16 mouse cellular contexts compared by ENCODE assay signal in genomic region chr9:40364312-40364711, GRCm38 (mm10).
A peak's percentile ranks its signal among the peaks of the same experiment; 100 is the strongest.
DNase-seq lines count a peak whose midpoint lies in the region; ATAC-seq and TF ChIP-seq lines count a peak whose summit lies in the region.
"Had no signal": no experiment of that assay in that cellular context is flagged by ENCODE, and none has a peak within 500 bp of the region (broad histone marks: within the 10 kb centered on the region; RNA-seq: fewer than 3 reads in every experiment).

No protein-coding gene starts in this region.

- H3K9me3 ChIP-seq in hindbrain, embryonic 13.5 days = no peaks in the 10 kb centered on the region
- no peaks in the 10 kb centered on the region for H3K9me3 ChIP-seq in hindbrain, embryonic 10.5 days
- H3K9me3 ChIP-seq: embryonic facial prominence, embryonic 13.5 days; forebrain, embryonic 13.5 days; heart, embryonic 12.5 days had no signal

- H3K4me2 ChIP-seq in hindbrain, embryonic 13.5 days = no peak overlapping the region
- H3K4me2 ChIP-seq: embryonic facial prominence, embryonic 13.5 days; forebrain, embryonic 13.5 days; heart, embryonic 12.5 days had no signal

- DNase-seq in hindbrain, embryonic 10.5 days (ENCODE audit: low spot score) = no peak
- DNase-seq in left cerebral cortex, postnatal 25 days (ENCODE audit: low spot score in 2 of 2) = peak; percentile 42 to 83
- no peak for DNase-seq in left cerebral cortex, postnatal 4 days
- no peak for DNase-seq in embryo, embryonic 10.5 days (ENCODE audit: low spot score)
- DNase-seq: adrenal gland, adult 2 months; adrenal gland, postnatal 25 days; cerebellum, adult 8-10 months; cerebellum, postnatal 14 days; gastrocnemius, adult 2 months; gastrocnemius, postnatal 25 days had no signal

- intact Hi-C loops in left cerebral cortex, postnatal 25 days (cut with DNase I) = no loop called here
- intact Hi-C loops in left cerebral cortex, postnatal 4 days (cut with DNase I) = no loop called here

- TF ChIP-seq POLR2A in cortical plate, adult 2 months (IDR thresholded peaks at IDR 0.05; ENCODE audit: extremely low read depth, insufficient read depth, low read length) = no peak

- no peak for ATAC-seq in hindbrain, embryonic 13.5 days (ENCODE audit: low FRiP score)
- ATAC-seq: forebrain, embryonic 13.5 days; inflammation-experienced regulatory T-cells, adult 6 months had no signal

- 82% methylated on average over 7 of the region's 7 CpGs for WGBS in hindbrain, embryonic 13.5 days
- 84% methylated on average over 7 of the region's 7 CpGs for WGBS in hindbrain, embryonic 10.5 days

- 0 out of 2 replicates have a peak overlapping the region, but pooled peaks have one; percentile 23 for H3K27ac ChIP-seq in hindbrain, embryonic 13.5 days
- no peak overlapping the region for H3K27ac ChIP-seq in hindbrain, embryonic 10.5 days
- peak overlapping the region; percentile 51; the same call in 1 of the 2 replicates for H3K27ac ChIP-seq in cortical plate, adult 2 months (ENCODE audit: insufficient read depth, low read length)
- H3K27ac ChIP-seq: embryonic facial prominence, embryonic 13.5 days; forebrain, embryonic 13.5 days; gastrocnemius, adult 2 months had no signal

- no peaks in the 10 kb centered on the region for H3K36me3 ChIP-seq in hindbrain, embryonic 13.5 days
- no peaks in the 10 kb centered on the region for H3K36me3 ChIP-seq in hindbrain, embryonic 10.5 days
- H3K36me3 ChIP-seq: embryonic facial prominence, embryonic 13.5 days; heart, embryonic 12.5 days had no signal

- H3K27me3 ChIP-seq in hindbrain, embryonic 13.5 days = no peaks in the 10 kb centered on the region
- no peaks in the 10 kb centered on the region for H3K27me3 ChIP-seq in hindbrain, embryonic 10.5 days (ENCODE audit: insufficient read depth, poor library complexity, severe bottlenecking)
- H3K27me3 ChIP-seq: embryonic facial prominence, embryonic 13.5 days; forebrain, embryonic 13.5 days; heart, embryonic 12.5 days had no signal

- H3K9ac ChIP-seq in hindbrain, embryonic 13.5 days = no peak overlapping the region
- H3K9ac ChIP-seq: embryonic facial prominence, embryonic 13.5 days; forebrain, embryonic 13.5 days; heart, embryonic 12.5 days had no signal

- no peak for TF ChIP-seq CTCF in cortical plate, adult 2 months (IDR thresholded peaks at IDR 0.05; ENCODE audit: extremely low read depth, insufficient read depth, low read length)

- peaks cover 6% of the 10 kb centered on the region for H3K4me1 ChIP-seq in hindbrain, embryonic 13.5 days (replicated peaks)
- 0 out of 2 replicates have a peak, but pooled peaks cover 5% of the 10 kb centered on the region for H3K4me1 ChIP-seq in hindbrain, embryonic 10.5 days (replicated peaks)
- peaks cover 10% of the 10 kb centered on the region for H3K4me1 ChIP-seq in cortical plate, adult 2 months (ENCODE audit: control insufficient read depth, insufficient read depth, low read length)
- H3K4me1 ChIP-seq: embryonic facial prominence, embryonic 13.5 days; forebrain, embryonic 13.5 days had no signal

- no peak overlapping the region for H3K4me3 ChIP-seq in hindbrain, embryonic 13.5 days
- H3K4me3 ChIP-seq in hindbrain, embryonic 10.5 days = no peak overlapping the region
- no peak overlapping the region for H3K4me3 ChIP-seq in cortical plate, adult 2 months (ENCODE audit: insufficient read depth, low read length)
- H3K4me3 ChIP-seq: embryonic facial prominence, embryonic 13.5 days; forebrain, embryonic 13.5 days; gastrocnemius, adult 2 months; heart, embryonic 12.5 days had no signal

Comparison
In these comparisons a context has a peak if more than half of its experiments do, and no peak if none do; other contexts are left out.
1. DNase-seq: peak in left cerebral cortex, postnatal 25 days (2 of 2); none in hindbrain, embryonic 10.5 days (single experiment), left cerebral cortex, postnatal 4 days (single experiment) and embryo, embryonic 10.5 days (single experiment).